Mouse (Mus musculus) cortical plate, adult 2 months (tissue): ENCODE measurements around the gene Tsnaxip1. TPM values are rescaled to one million over a fixed set of nuclear protein-coding genes. Genes with fewer than 3 reads are reported as not detected.

Experiments used
- H3K27ac ChIP-seq: fragments of 200-500 bp; 2 replicates; pipeline ENCODE4 v1.5.1; 2012; ENCODE audit warnings: low read length, control low read depth, inconsistent platforms; ENCODE audit not compliant: insufficient read depth
- H3K4me1 ChIP-seq: fragments of 200-500 bp; 2 replicates; pipeline ENCODE4 v1.6.1; 2011; ENCODE audit warnings: low read length; ENCODE audit not compliant: control insufficient read depth, insufficient read depth
- H3K4me3 ChIP-seq: fragments of 200-500 bp; 2 replicates; pipeline ENCODE4 v1.5.1; 2011; ENCODE audit warnings: mild to moderate bottlenecking, low read length, control low read depth; ENCODE audit not compliant: insufficient read depth
- CTCF ChIP-seq: fragments of 200-500 bp; IDR thresholded peaks from 2 replicates; pipeline ENCODE4 v1.5.1; 2011; ENCODE audit warnings: mild to moderate bottlenecking, control low read depth, low read length; ENCODE audit not compliant: insufficient read depth; ENCODE audit errors: extremely low read depth
- POLR2A ChIP-seq: fragments of 200-500 bp; IDR thresholded peaks from 2 replicates; pipeline ENCODE4 v1.6.1; 2011; ENCODE audit warnings: mild to moderate bottlenecking, low read length, control low read depth; ENCODE audit not compliant: insufficient read depth; ENCODE audit errors: extremely low read depth
- polyA plus RNA-seq: library from polyadenylated mRNA; depleted of rRNA; stranded (reverse); fragments of >200 nt; gene quantifications from 2 replicates; pipeline ENCODE4 v1.2.3, GENCODE M21; 2012

The Tsnaxip1 gene
- polyA plus RNA-seq, 1 experiment, result 0.31 TPM

GRCm38 (mm10) chr8:105798408-105798807, 29.1 kb upstream of the Tsnaxip1 start:
- no peak for TF ChIP-seq POLR2A
- no peak for TF ChIP-seq CTCF
- Histone ChIP-seq H3K4me3 (no peak overlapping the region), H3K27ac (no peak overlapping the region), H3K4me1 (peaks cover 3% of the 10 kb centered on the region)

GRCm38 (mm10) chr8:105799091-105799812, 28.3 kb upstream of the Tsnaxip1 start:
- Histone ChIP-seq H3K4me3 (no peak overlapping the region), H3K27ac (no peak overlapping the region), H3K4me1 (peaks cover 2% of the 10 kb centered on the region)
- TF ChIP-seq CTCF, result no peak
- no peak for TF ChIP-seq POLR2A

- no peak overlapping the region for H3K4me3 ChIP-seq
- TF ChIP-seq POLR2A (no peak), CTCF (no peak)
- H3K4me1 ChIP-seq, result no peaks in the 10 kb centered on the region; the same call in 1 of the 2 replicates
- no peak overlapping the region for H3K27ac ChIP-seq
Observed at GRCm38 (mm10) chr8:105801153-105801904, 26.2 kb upstream of the Tsnaxip1 start.

GRCm38 (mm10) chr8:105804797-105805196, 22.7 kb upstream of the Tsnaxip1 start:
- Histone ChIP-seq H3K4me1 (peaks cover 5% of the 10 kb centered on the region; the same call in 1 of the 2 replicates), H3K27ac (no peak overlapping the region), H3K4me3 (no peak overlapping the region)
- no peak for TF ChIP-seq POLR2A
- no peak for TF ChIP-seq CTCF

- peaks cover 5% of the 10 kb centered on the region; the same call in 1 of the 2 replicates for H3K4me1 ChIP-seq
- TF ChIP-seq POLR2A, result no peak
- TF ChIP-seq CTCF, result no peak
- H3K4me3 ChIP-seq, result no peak overlapping the region
- H3K27ac ChIP-seq, result no peak overlapping the region
Observed at GRCm38 (mm10) chr8:105805346-105805745, 22.2 kb upstream of the Tsnaxip1 start.

GRCm38 (mm10) chr8:105805964-105806363, 21.6 kb upstream of the Tsnaxip1 start:
- Histone ChIP-seq H3K4me1 (peaks cover 5% of the 10 kb centered on the region), H3K27ac (no peak overlapping the region), H3K4me3 (no peak overlapping the region)
- no peak for TF ChIP-seq CTCF
- no peak for TF ChIP-seq POLR2A

GRCm38 (mm10) chr8:105807766-105808165, 19.8 kb upstream of the Tsnaxip1 start:
- Histone ChIP-seq H3K4me1 (peaks cover 17% of the 10 kb centered on the region), H3K4me3 (no peak overlapping the region), H3K27ac (no peak overlapping the region)
- no peak for TF ChIP-seq POLR2A
- no peak for TF ChIP-seq CTCF

- TF ChIP-seq CTCF (no peak), POLR2A (no peak)
- Histone ChIP-seq H3K4me1 (peaks cover 17% of the 10 kb centered on the region), H3K27ac (no peak overlapping the region), H3K4me3 (no peak overlapping the region)
Observed at GRCm38 (mm10) chr8:105808480-105808879, 19.1 kb upstream of the Tsnaxip1 start.

- Histone ChIP-seq H3K4me3 (no peak overlapping the region), H3K27ac (no peak overlapping the region), H3K4me1 (peaks cover 17% of the 10 kb centered on the region)
- no peak for TF ChIP-seq POLR2A
- TF ChIP-seq CTCF, result no peak
Observed at GRCm38 (mm10) chr8:105810245-105810786, 17.2 kb upstream of the Tsnaxip1 start.
